Mouse (Mus musculus) limb, embryonic 13.5 days (tissue): ENCODE data around the gene Theg. TPM values are rescaled to one million over a fixed set of nuclear protein-coding genes. Genes with fewer than 3 reads are reported as not detected.

ENCODE experiments used
- ATAC-seq: fragments of 200-750 bp; cut with Nextera tagmentation; 2 replicates; pipeline ENCODE4 v1.8.0; 2017; ENCODE audit warnings: low read depth, moderate number of reproducible peaks, moderate TSS enrichment; ENCODE audit not compliant: low FRiP score
- H3K27ac ChIP-seq: fragments of 300-500 bp; sonication (generic); 2 replicates; pipeline ENCODE4 v1.5.1; 2015; ENCODE audit warnings: inconsistent platforms, mild to moderate bottlenecking, moderate library complexity
- H3K27me3 ChIP-seq: fragments of 300-500 bp; sonication (generic); 2 replicates; pipeline ENCODE4 v1.6.1; 2015; ENCODE audit warnings: mild to moderate bottlenecking, inconsistent platforms
- H3K36me3 ChIP-seq: fragments of 300-500 bp; sonication (generic); 2 replicates; pipeline ENCODE4 v1.6.1; 2015; ENCODE audit warnings: inconsistent platforms, mild to moderate bottlenecking, moderate library complexity
- H3K4me1 ChIP-seq: fragments of 300-500 bp; sonication (generic); 2 replicates; pipeline ENCODE4 v1.6.1; 2015; ENCODE audit warnings: inconsistent platforms
- H3K4me2 ChIP-seq: fragments of 300-500 bp; sonication (generic); replicated peaks from 2 replicates; pipeline ENCODE4 v1.6.1; 2015; ENCODE audit warnings: inconsistent platforms, mild to moderate bottlenecking, moderate library complexity
- H3K4me3 ChIP-seq: fragments of 300-500 bp; sonication (generic); 2 replicates; pipeline ENCODE4 v1.5.1; 2015; ENCODE audit warnings: moderate library complexity, mild to moderate bottlenecking, inconsistent platforms
- H3K9ac ChIP-seq: fragments of 300-500 bp; sonication (generic); 2 replicates; pipeline ENCODE4 v1.6.1; 2015; ENCODE audit warnings: mild to moderate bottlenecking, inconsistent platforms
- H3K9me3 ChIP-seq: fragments of 300-500 bp; sonication (generic); 2 replicates; pipeline ENCODE4 v1.6.1; 2016; ENCODE audit warnings: inconsistent platforms
- WGBS: fragments of 180-500 bp; shearing (Covaris S2); methylation state at CpG from one replicate; pipeline ENCODE4 v1.1.7; 2015; 5-methylcytosine and 5-hydroxymethylcytosine counted together
- polyA plus RNA-seq: library from polyadenylated mRNA; unstranded; fragments of >200 nt; fragmentation: Nextera tagmentation; extraction: Ambion mirVana; gene quantifications from 2 replicates; pipeline ENCODE4 v1.2.1, GENCODE M21; 2015

Gene Theg
- polyA plus RNA-seq, 1 experiment from 2014 or later, result not detected

DNA sequence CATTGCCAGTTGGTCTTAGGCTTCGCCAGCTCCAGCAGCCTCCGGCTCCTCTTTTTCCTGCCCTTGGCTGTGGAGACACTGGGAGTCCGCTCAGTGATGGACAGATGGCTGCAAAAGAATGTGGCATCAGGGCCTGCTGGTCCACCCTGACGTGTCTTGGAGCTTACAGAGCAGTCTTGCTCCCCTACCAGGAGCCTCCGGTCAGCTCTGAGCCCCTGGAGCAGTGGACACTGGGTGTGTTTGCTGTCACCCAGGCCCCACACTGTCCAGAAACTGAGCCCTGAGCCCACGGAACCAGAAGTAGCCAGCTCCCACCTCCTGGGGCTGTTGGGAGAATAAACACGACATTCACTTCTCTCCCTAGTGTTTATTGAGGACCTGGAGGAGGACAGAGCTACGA lies 888 bp downstream of the Theg start:
- no peak for ATAC-seq
- Histone ChIP-seq H3K9ac (no peak overlapping the region), H3K27me3 (no peaks in the 10 kb centered on the region), H3K36me3 (no peaks in the 10 kb centered on the region), H3K4me1 (no peaks in the 10 kb centered on the region), H3K4me3 (no peak overlapping the region), H3K27ac (no peak overlapping the region), H3K9me3 (no peaks in the 10 kb centered on the region), H3K4me2 (no peak overlapping the region)
- 72% methylated on average over 8 of the region's 8 CpGs for WGBS

DNA sequence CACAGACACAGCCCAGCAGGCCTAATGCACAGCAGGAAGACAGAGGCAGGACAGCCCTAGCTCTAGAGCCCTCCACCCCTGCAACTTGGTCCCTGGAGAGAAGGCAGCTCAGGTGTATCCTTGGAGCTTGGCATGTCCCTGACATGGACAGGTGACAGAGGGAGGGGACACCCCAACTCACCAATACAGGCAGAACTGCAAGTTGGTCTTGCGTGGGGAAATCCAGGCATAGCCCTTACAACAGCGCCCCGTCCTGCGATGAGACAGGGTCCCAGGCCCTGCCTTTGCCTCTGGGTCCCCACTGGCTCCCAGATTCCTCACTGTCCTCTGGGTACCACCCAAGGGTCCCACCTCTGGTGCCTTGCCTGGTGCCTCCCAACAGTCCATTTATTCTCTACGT lies 1.4 kb downstream of the Theg start:
- 90% methylated on average over 5 of the region's 5 CpGs for WGBS
- no peak for ATAC-seq

DNA sequence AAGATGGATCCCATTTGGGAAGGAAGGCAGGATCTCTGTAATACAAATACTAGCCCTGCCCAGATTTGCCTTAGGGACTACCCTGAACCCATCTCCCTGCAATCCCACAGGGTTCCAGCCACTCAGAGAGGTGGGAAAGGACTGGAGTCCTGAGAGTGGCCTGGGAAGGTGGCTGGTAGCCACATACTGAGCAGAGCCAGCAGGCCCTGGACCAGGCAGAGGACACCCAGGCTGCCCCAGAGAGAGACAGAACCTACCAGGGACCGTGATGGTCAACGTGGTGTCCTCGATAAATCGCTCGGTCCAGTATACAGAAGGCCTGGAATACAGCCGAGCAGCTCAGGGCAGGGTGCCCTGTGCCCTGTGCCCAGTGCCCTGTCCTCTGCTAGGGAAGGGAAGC lies 2.0 kb downstream of the Theg start:
- no peak overlapping the region for H3K4me2 ChIP-seq
- no peaks in the 10 kb centered on the region for H3K9me3 ChIP-seq
- no peaks in the 10 kb centered on the region for H3K36me3 ChIP-seq
- ATAC-seq, result no peak
- H3K4me3 ChIP-seq, result no peak overlapping the region
- H3K27me3 ChIP-seq, result no peaks in the 10 kb centered on the region; the same call in 1 of the 2 replicates
- H3K4me1 ChIP-seq, result no peaks in the 10 kb centered on the region
- H3K27ac ChIP-seq, result no peak overlapping the region
- WGBS, result 95% methylated on average over 6 of the region's 6 CpGs
- no peak overlapping the region for H3K9ac ChIP-seq

More for the DNA sequence above, 1.4 kb downstream of the Theg start:
- H3K9me3 ChIP-seq, result no peaks in the 10 kb centered on the region
- no peak overlapping the region for H3K4me2 ChIP-seq
- H3K4me1 ChIP-seq, result no peaks in the 10 kb centered on the region
- H3K9ac ChIP-seq, result no peak overlapping the region
- no peak overlapping the region for H3K27ac ChIP-seq
- no peaks in the 10 kb centered on the region for H3K36me3 ChIP-seq
- H3K27me3 ChIP-seq, result no peaks in the 10 kb centered on the region
- H3K4me3 ChIP-seq, result no peak overlapping the region

DNA sequence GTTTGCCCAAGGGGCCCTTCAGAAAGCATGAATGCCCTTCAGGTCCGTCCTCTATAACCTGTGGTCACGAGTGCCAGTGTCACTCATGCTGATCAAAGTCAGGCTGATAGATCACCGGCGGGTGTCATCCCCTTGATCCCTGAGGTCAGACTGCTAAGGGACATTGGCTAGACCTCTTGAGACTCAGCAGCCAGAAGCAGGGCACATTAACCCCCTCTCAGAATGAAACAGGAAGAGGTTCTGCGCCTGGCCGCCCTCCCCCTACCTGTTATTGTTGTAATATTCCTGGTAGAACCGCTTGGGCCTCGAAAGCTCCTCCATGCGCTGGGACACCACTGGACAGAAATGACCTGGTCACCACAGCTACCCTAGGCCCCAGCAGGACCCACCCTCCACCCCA lies 2.7 kb downstream of the Theg start:
- no peaks in the 10 kb centered on the region for H3K36me3 ChIP-seq
- H3K4me1 ChIP-seq, result no peaks in the 10 kb centered on the region
- no peak overlapping the region for H3K9ac ChIP-seq
- H3K4me2 ChIP-seq, result no peak overlapping the region
- peaks cover 5% of the 10 kb centered on the region; the same call in 1 of the 2 replicates for H3K27me3 ChIP-seq
- H3K9me3 ChIP-seq, result no peaks in the 10 kb centered on the region
- no peak overlapping the region for H3K4me3 ChIP-seq
- no peak overlapping the region for H3K27ac ChIP-seq
- no peak for ATAC-seq
- WGBS, result 77% methylated on average over 9 of the region's 9 CpGs

DNA sequence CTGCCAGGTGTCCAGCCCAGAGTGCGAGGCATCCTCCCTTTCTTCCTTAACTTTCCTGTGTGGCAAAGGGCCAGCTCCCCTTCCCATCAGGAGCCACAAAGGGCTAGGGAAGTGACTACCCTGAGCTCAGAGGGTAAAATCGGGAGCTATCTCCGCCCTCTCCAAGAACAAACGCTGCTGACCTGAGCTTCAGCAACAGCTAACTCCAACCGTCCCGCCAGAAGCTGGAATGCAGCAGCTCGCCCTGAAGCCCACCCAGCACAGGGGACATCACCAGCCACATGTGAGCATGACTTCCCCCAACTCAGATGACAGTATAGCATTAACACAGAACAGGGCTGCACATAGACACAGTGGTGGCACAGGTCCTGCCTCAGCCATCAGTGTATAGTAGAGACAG lies 3.1 kb downstream of the Theg start:
- no peak overlapping the region for H3K4me3 ChIP-seq
- no peak for ATAC-seq
- H3K4me2 ChIP-seq, result no peak overlapping the region
- H3K27ac ChIP-seq, result no peak overlapping the region
- no peak overlapping the region for H3K9ac ChIP-seq
- H3K4me1 ChIP-seq, result no peaks in the 10 kb centered on the region
- H3K36me3 ChIP-seq, result no peaks in the 10 kb centered on the region
- peaks cover 5% of the 10 kb centered on the region; the same call in 1 of the 2 replicates for H3K27me3 ChIP-seq
- no peaks in the 10 kb centered on the region for H3K9me3 ChIP-seq
- WGBS, result 62% methylated on average over 7 of the region's 7 CpGs

DNA sequence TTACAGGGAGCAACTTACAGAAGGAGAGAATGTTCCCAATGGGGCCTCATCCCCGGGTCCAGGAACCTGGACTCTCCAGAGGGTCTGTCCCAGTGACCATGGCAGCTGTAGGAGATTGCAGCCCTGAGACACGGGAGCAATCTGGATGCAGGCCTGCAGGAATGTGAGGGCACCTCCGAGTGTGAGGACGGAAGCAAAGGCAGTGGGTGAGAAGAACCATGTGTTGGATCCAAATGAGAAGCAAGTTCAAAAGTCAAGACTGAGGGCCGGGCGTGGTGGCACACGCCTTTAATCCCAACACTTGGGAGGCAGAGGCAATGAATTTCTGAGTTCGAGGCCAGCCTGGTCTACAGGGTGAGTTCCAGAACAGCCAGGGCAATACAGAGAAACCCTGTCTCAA lies 5.6 kb downstream of the Theg start:
- H3K9ac ChIP-seq, result no peak overlapping the region
- no peak overlapping the region for H3K4me3 ChIP-seq
- H3K4me2 ChIP-seq, result no peak overlapping the region
- ATAC-seq, result no peak
- no peaks in the 10 kb centered on the region for H3K36me3 ChIP-seq
- H3K4me1 ChIP-seq, result no peaks in the 10 kb centered on the region
- no peak overlapping the region for H3K27ac ChIP-seq
- peaks cover 5% of the 10 kb centered on the region; the same call in 1 of the 2 replicates for H3K27me3 ChIP-seq
- no peaks in the 10 kb centered on the region for H3K9me3 ChIP-seq
- WGBS, result 89% methylated on average over 8 of the region's 8 CpGs

DNA sequence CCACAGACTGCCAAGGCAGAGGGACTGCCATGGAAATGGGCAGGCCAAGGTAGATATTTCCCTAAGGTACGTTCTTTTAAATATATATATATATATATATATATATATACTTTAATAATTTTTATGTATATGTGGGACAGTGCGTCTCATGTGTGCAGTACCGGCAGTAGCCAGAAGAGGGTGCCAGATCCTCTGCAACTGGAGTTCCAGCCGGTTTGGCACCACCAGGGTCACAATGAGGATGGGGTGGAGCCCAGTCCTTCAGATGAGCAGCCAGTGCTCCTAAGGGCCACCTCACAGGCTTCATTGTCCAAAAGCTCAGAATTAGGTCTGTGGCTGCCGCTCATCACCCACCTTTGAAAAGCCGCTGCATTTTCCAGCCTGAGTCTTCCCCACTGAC lies 6.3 kb downstream of the Theg start:
- peaks cover 5% of the 10 kb centered on the region; the same call in 1 of the 2 replicates for H3K27me3 ChIP-seq
- no peaks in the 10 kb centered on the region for H3K4me1 ChIP-seq
- H3K9ac ChIP-seq, result no peak overlapping the region
- no peak for ATAC-seq
- no peak overlapping the region for H3K4me2 ChIP-seq
- no peaks in the 10 kb centered on the region for H3K9me3 ChIP-seq
- H3K27ac ChIP-seq, result no peak overlapping the region
- H3K4me3 ChIP-seq, result no peak overlapping the region
- WGBS, result 38% methylated on average over 6 of the region's 6 CpGs
- H3K36me3 ChIP-seq, result no peaks in the 10 kb centered on the region

DNA sequence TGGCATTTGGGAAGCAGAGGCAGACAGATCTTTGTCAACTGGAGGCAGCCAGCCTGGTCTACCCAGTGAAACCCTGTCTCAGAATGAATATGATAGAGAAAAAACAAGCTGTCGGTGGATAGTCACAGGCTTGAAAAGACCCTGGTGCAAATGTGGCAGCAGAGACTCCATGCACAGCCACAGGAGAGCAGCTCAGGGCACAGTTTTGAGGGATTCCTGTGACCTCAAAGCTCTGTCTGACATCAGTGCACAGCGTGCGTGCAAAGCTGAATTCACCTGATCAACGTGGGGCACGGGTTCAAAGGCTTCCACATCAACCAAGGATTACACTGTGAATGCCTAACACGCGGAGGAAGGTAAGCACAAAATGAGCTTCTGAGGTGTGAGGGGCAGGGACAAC lies 6.8 kb downstream of the Theg start:
- H3K36me3 ChIP-seq, result no peaks in the 10 kb centered on the region
- H3K27ac ChIP-seq, result no peak overlapping the region
- H3K4me1 ChIP-seq, result no peaks in the 10 kb centered on the region
- H3K9ac ChIP-seq, result no peak overlapping the region
- ATAC-seq, result no peak
- H3K4me3 ChIP-seq, result no peak overlapping the region
- WGBS, result 70% methylated on average over 7 of the region's 7 CpGs
- no peak overlapping the region for H3K4me2 ChIP-seq
- peaks cover 5% of the 10 kb centered on the region; the same call in 1 of the 2 replicates for H3K27me3 ChIP-seq
- H3K9me3 ChIP-seq, result no peaks in the 10 kb centered on the region

DNA sequence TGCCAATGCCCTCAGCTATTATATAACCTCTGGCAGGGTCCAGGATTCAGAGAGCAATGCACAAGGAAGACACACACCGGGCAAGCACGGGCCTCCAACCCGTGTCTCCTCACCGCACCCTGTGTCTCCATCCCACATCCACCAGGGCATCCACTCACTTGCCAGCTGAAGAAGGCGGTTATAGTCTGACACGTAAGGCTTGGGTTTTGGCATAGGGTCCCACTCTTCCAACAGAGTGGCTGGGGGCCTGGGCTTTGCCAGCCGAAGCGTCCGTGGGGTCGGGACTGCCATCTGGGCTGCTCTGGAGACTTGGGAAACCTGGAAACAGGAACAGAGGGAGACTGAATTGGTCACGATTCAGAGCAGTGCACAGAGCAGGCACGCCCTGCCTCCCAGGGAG lies 7.3 kb downstream of the Theg start:
- no peak for ATAC-seq
- Histone ChIP-seq H3K4me2 (no peak overlapping the region), H3K4me3 (no peak overlapping the region), H3K36me3 (no peaks in the 10 kb centered on the region), H3K4me1 (no peaks in the 10 kb centered on the region), H3K27me3 (peaks cover 5% of the 10 kb centered on the region; the same call in 1 of the 2 replicates), H3K9me3 (no peaks in the 10 kb centered on the region), H3K27ac (no peak overlapping the region), H3K9ac (no peak overlapping the region)
- 77% methylated on average over 12 of the region's 12 CpGs for WGBS

DNA sequence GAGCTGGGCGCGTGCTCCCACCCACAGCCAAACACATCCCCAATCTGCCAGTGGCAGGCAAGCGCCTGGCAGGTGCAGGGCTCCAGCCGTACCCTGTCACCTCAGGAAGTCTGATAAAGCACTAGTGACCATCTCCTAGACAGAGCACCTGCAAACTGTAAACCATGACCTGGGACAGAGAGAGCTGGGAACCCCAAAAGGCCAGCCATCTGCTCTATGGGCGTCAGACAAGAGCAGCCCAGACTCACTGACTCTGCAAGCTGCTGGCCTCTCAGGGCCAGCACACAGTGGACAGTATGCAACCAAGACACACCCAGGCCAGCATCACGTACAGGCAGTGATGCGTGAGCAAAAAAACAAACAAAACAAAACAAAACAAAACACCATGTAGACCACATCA lies 8.2 kb downstream of the Theg start:
- whole genome bisulfite sequencing, result 73% methylated on average over 7 of the region's 7 CpGs
- Histone ChIP-seq H3K4me3 (no peak overlapping the region), H3K9ac (no peak overlapping the region), H3K36me3 (no peaks in the 10 kb centered on the region), H3K4me2 (no peak overlapping the region), H3K27me3 (peaks cover 5% of the 10 kb centered on the region; the same call in 1 of the 2 replicates), H3K27ac (no peak overlapping the region), H3K9me3 (no peaks in the 10 kb centered on the region), H3K4me1 (no peaks in the 10 kb centered on the region)
- ATAC-seq, result no peak

DNA sequence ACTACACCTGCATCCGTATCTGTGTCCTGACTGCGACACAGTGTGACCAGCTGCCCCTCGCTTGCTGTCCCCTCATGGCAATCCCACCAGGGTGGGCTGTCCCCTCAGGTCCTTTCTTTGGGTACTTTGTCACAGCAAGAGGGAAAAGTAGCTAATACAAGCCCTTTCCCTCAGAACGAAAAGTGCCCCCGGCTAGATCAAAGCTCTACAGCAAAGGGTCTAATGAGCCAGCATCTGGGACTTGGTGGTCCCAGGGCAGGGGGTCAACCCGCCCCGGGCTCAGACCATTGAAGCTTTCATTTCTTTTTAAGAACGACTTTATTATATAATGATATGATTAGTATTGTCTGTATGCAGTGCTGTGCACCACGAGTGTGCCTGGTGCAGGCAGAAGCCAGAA lies 8.9 kb downstream of the Theg start:
- 41% methylated on average over 9 of the region's 9 CpGs for WGBS
- Histone ChIP-seq H3K4me1 (no peaks in the 10 kb centered on the region), H3K36me3 (no peaks in the 10 kb centered on the region)

DNA sequence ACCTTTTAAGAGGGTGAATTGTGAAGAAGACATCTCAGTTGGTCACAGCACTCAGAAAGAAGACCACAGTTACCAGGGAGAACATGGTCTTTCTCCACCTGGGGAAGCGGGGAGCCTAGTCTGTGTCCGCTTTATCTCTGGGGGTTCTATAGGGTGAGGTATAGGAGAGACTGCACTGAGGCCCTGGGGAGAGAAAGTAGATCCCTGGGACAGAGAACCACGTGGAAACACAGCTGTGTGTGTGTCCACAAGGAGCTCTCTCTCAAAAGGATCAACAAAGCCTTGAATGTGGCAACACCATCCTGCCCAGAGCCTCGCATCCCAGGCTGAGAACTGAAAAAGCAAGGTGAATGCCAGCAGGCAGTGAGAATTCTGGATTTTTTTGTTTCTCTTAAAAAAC lies 9.8 kb downstream of the Theg start:
- Histone ChIP-seq H3K4me3 (no peak overlapping the region), H3K9me3 (no peaks in the 10 kb centered on the region), H3K9ac (no peak overlapping the region), H3K4me1 (no peaks in the 10 kb centered on the region), H3K36me3 (no peaks in the 10 kb centered on the region), H3K27ac (no peak overlapping the region), H3K27me3 (peaks cover 5% of the 10 kb centered on the region; the same call in 1 of the 2 replicates), H3K4me2 (no peak overlapping the region)
- ATAC-seq, result no peak
- WGBS, result 79% methylated on average over 4 of the region's 4 CpGs

More for the DNA sequence above, 8.9 kb downstream of the Theg start:
- no peaks in the 10 kb centered on the region for H3K9me3 ChIP-seq
- no peak overlapping the region for H3K4me3 ChIP-seq
- H3K4me2 ChIP-seq, result no peak overlapping the region
- no peak overlapping the region for H3K27ac ChIP-seq
- ATAC-seq, result no peak
- H3K27me3 ChIP-seq, result peaks cover 5% of the 10 kb centered on the region; the same call in 1 of the 2 replicates
- no peak overlapping the region for H3K9ac ChIP-seq

DNA sequence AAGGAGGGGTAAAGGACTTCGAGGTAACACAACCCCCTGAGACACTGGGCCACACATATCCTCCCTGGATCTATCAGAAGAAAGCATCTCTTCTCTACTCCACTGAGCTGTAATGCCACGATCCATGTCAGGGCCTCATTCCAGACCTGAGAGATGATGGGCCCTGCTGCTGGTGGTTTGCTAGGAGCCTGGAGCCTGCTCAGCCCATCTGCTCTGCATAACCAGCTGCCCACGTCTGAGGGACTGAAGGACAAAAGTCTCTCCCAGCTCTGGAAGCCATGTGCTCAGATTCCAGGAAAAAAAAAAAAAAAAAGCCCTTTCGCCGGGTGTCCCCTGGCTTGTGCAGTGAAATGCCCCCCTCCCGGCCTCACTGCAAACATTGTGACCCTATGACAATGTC lies 11.4 kb downstream of the Theg start:
- Histone ChIP-seq H3K27me3 (peaks cover 5% of the 10 kb centered on the region; the same call in 1 of the 2 replicates), H3K9me3 (no peaks in the 10 kb centered on the region), H3K4me2 (no peak overlapping the region), H3K9ac (no peak overlapping the region), H3K4me1 (no peaks in the 10 kb centered on the region), H3K4me3 (no peak overlapping the region), H3K36me3 (no peaks in the 10 kb centered on the region), H3K27ac (no peak overlapping the region)
- WGBS, result 73% methylated on average over 6 of the region's 6 CpGs
- ATAC-seq, result no peak
